Mouse (Mus musculus) brain, embryonic 14.5 days (tissue): ENCODE measurements around the gene Lrrc61. TPM values are rescaled to one million over a fixed set of nuclear protein-coding genes. Genes with fewer than 3 reads are reported as not detected.
"Not testable (repeated sequence)": the region's sequence is repeated elsewhere in the genome, so short reads cannot be mapped to it uniquely, and the experiment has no call there.

Experiments
- DNase-seq: peaks from one replicate; pipeline ENCODE4 v3.0.0-alpha.2; 2011; ENCODE audit warnings: low read depth
- CTCF ChIP-seq: fragments of 200-500 bp; IDR thresholded peaks from 2 replicates; pipeline ENCODE4 v1.5.1; 2012; ENCODE audit warnings: inconsistent platforms, mild to moderate bottlenecking, moderate library complexity, borderline replicate concordance; ENCODE audit not compliant: insufficient read depth, insufficient read length; ENCODE audit errors: extremely low read depth
- POLR2A ChIP-seq: fragments of 200-500 bp; IDR thresholded peaks from 2 replicates; pipeline ENCODE4 v1.6.1; 2012; ENCODE audit warnings: mild to moderate bottlenecking, inconsistent platforms, borderline replicate concordance; ENCODE audit not compliant: poor library complexity, insufficient read depth, insufficient read length, severe bottlenecking; ENCODE audit errors: extremely low read depth
- polyA plus RNA-seq: library from polyadenylated mRNA; depleted of rRNA; stranded (reverse); fragments of >200 nt; gene quantifications from 2 replicates; pipeline ENCODE4 v1.2.3, GENCODE M21; 2012; rRNA removed

Gene Lrrc61
- 31.3 and 35.6 TPM in 2 replicates for polyA plus RNA-seq

- no peak for TF ChIP-seq CTCF
- peak; percentile 66; the same call in 1 of the 2 replicates for TF ChIP-seq POLR2A
- DNase-seq: peak; percentile 99
Observed at GRCm38 (mm10) chr6:48554280-48555103, at the start of gene Lrrc61. Gene Lrrc61, plus strand, starts transcription at chr6:48554796.

- TF ChIP-seq CTCF: no peak
- DNase-seq: no peak
Observed at GRCm38 (mm10) chr6:48508087-48508486, 46.5 kb upstream of the Lrrc61 start.

GRCm38 (mm10) chr6:48510426-48510825 is 44.2 kb upstream of the Lrrc61 start:
- DNase-seq: no peak
- TF ChIP-seq CTCF: no peak
- no peak for TF ChIP-seq POLR2A

GRCm38 (mm10) chr6:48511861-48512260 is 42.7 kb upstream of the Lrrc61 start:
- no peak for DNase-seq
- TF ChIP-seq CTCF: no peak
- no peak for TF ChIP-seq POLR2A

- DNase-seq: not testable (repeated sequence)
Observed at GRCm38 (mm10) chr6:48524882-48525281, 29.7 kb upstream of the Lrrc61 start.

- no peak for TF ChIP-seq CTCF
- TF ChIP-seq POLR2A: no peak
- DNase-seq: no peak
Observed at GRCm38 (mm10) chr6:48527901-48528300, 26.7 kb upstream of the Lrrc61 start.

GRCm38 (mm10) chr6:48529261-48529660 is 25.3 kb upstream of the Lrrc61 start:
- TF ChIP-seq CTCF (peak; percentile 17; the same call in 1 of the 2 replicates), POLR2A (no peak)
- DNase-seq: no peak

- no peak for TF ChIP-seq CTCF
- no peak for TF ChIP-seq POLR2A
- no peak for DNase-seq
Observed at GRCm38 (mm10) chr6:48529871-48530440, 24.6 kb upstream of the Lrrc61 start.

- DNase-seq: no peak
- TF ChIP-seq CTCF (no peak), POLR2A (no peak)
Observed at GRCm38 (mm10) chr6:48530862-48531261, 23.7 kb upstream of the Lrrc61 start.

GRCm38 (mm10) chr6:48533475-48533874 is 21.1 kb upstream of the Lrrc61 start:
- TF ChIP-seq CTCF: no peak
- no peak for TF ChIP-seq POLR2A
- no peak for DNase-seq

GRCm38 (mm10) chr6:48534913-48535312 is 19.7 kb upstream of the Lrrc61 start:
- TF ChIP-seq POLR2A: no peak
- no peak for TF ChIP-seq CTCF
- no peak for DNase-seq

GRCm38 (mm10) chr6:48536091-48536490 is 18.5 kb upstream of the Lrrc61 start:
- TF ChIP-seq CTCF (no peak), POLR2A (no peak)
- no peak for DNase-seq

- DNase-seq: peak; percentile 99
- TF ChIP-seq CTCF (no peak), POLR2A (peak; percentile 7; the same call in 1 of the 2 replicates)
Observed at GRCm38 (mm10) chr6:48537105-48537954, 17.3 kb upstream of the Lrrc61 start, which contains the start of gene Atp6v0e2. Gene Atp6v0e2, plus strand, starts transcription at chr6:48537615.

GRCm38 (mm10) chr6:48538841-48539737 is 15.5 kb upstream of the Lrrc61 start:
- TF ChIP-seq CTCF: peak; percentile 69; the same call in 1 of the 2 replicates
- no peak for TF ChIP-seq POLR2A

More at GRCm38 (mm10) chr6:48538841-48539737, 15.5 kb upstream of the Lrrc61 start:
- peak; percentile 88 for DNase-seq
